In genomic region chr2:21141189-21141519, GRCm38 (mm10) we compare ENCODE assay signal across 9 mouse cellular contexts.
DNase-seq lines count a peak whose midpoint lies in the region; ATAC-seq and TF ChIP-seq lines count a peak whose summit lies in the region.
"Had no signal": no experiment of that assay in that cellular context is flagged by ENCODE, and none has a peak within 500 bp of the region (broad histone marks: within the 10 kb centered on the region; RNA-seq: fewer than 3 reads in every experiment).

No protein-coding gene starts in this region.

- ATAC-seq in embryonic facial prominence, embryonic 11.5 days (replicated peaks; ENCODE audit: insufficient number of reproducible peaks, low FRiP score, low TSS enrichment, low read depth), result no peak
- ATAC-seq in hindbrain, embryonic 14.5 days (ENCODE audit: low FRiP score), result peak; percentile 9; the same call in 1 of the 2 replicates
- ATAC-seq in midbrain, embryonic 11.5 days (ENCODE audit: low FRiP score), result peak; percentile 38
- ATAC-seq: Patski had no signal

- intact Hi-C loops in left cerebral cortex, postnatal 14 days (cut with DNase I), result no loop called here

- DNase-seq in kidney, adult 2 months, result no peak
- DNase-seq in kidney, postnatal 4 days, result no peak
- no peak for DNase-seq in embryonic facial prominence, embryonic 11.5 days (ENCODE audit: low spot score)
- peak; percentile 27 for DNase-seq in hindbrain, embryonic 14.5 days (ENCODE audit: low spot score)
- DNase-seq in midbrain, embryonic 11.5 days (ENCODE audit: low spot score, missing footprints), result no peak
- no peak for DNase-seq in embryo, embryonic 11 days
- DNase-seq in embryo, embryonic 9.5 days (ENCODE audit: extremely low spot score), result no peak
- DNase-seq in left cerebral cortex, postnatal 14 days (ENCODE audit: low spot score in 2 of 2), result no peak

- H3K36me3 ChIP-seq in kidney, adult 2 months (ENCODE audit: control insufficient read depth, insufficient read depth, low read length), result no peaks in the 10 kb centered on the region
- H3K36me3 ChIP-seq in embryonic facial prominence, embryonic 11.5 days (replicated peaks; ENCODE audit: control insufficient read depth, insufficient read depth, low read depth, low read length), result no peaks in the 10 kb centered on the region
- H3K36me3 ChIP-seq in hindbrain, embryonic 14.5 days (replicated peaks; ENCODE audit: control insufficient read depth, insufficient read depth), result no peaks in the 10 kb centered on the region
- no peaks in the 10 kb centered on the region for H3K36me3 ChIP-seq in midbrain, embryonic 11.5 days (ENCODE audit: control insufficient read depth, insufficient read depth, low read length)

- no peaks in the 10 kb centered on the region for H3K27me3 ChIP-seq in kidney, adult 2 months (replicated peaks; ENCODE audit: control insufficient read depth, insufficient read depth, low read length)
- H3K27me3 ChIP-seq in embryonic facial prominence, embryonic 11.5 days (ENCODE audit: control insufficient read depth, insufficient read depth, low read length), result no peaks in the 10 kb centered on the region
- H3K27me3 ChIP-seq in hindbrain, embryonic 14.5 days (ENCODE audit: control insufficient read depth, insufficient read depth, low read length), result no peaks in the 10 kb centered on the region
- H3K27me3 ChIP-seq in midbrain, embryonic 11.5 days (ENCODE audit: control insufficient read depth, insufficient read depth, low read length), result no peaks in the 10 kb centered on the region
- H3K27me3 ChIP-seq: Patski had no signal

- TF ChIP-seq POLR2A in kidney, adult 2 months (IDR thresholded peaks at IDR 0.05; ENCODE audit: low read depth, low read length), result no peak

- WGBS in kidney, adult 2 months, result 20% methylated on average over 7 of the region's 7 CpGs
- WGBS in embryonic facial prominence, embryonic 11.5 days, result 13% methylated on average over 7 of the region's 7 CpGs
- WGBS in hindbrain, embryonic 14.5 days, result 12% methylated on average over 7 of the region's 7 CpGs
- 11% methylated on average over 7 of the region's 7 CpGs for WGBS in midbrain, embryonic 11.5 days

- H3K9ac ChIP-seq in embryonic facial prominence, embryonic 11.5 days (replicated peaks; ENCODE audit: low read length), result peak overlapping the region; percentile 67
- H3K9ac ChIP-seq in hindbrain, embryonic 14.5 days, result peak overlapping the region; percentile 85
- H3K9ac ChIP-seq in midbrain, embryonic 11.5 days (ENCODE audit: low read length), result peak overlapping the region; percentile 88

- TF ChIP-seq CTCF in kidney, adult 2 months (conservative IDR thresholded peaks at IDR 0.05; ENCODE audit: insufficient read depth, insufficient read length, low read depth, low read length), result no peak

- H3K27ac ChIP-seq in kidney, adult 2 months (ENCODE audit: insufficient read depth, low read depth, low read length), result no peak overlapping the region
- no peak overlapping the region for H3K27ac ChIP-seq in embryonic facial prominence, embryonic 11.5 days (replicated peaks; ENCODE audit: low read depth, low read length)
- H3K27ac ChIP-seq in hindbrain, embryonic 14.5 days, result peak overlapping the region; percentile 96
- peak overlapping the region; percentile 88 for H3K27ac ChIP-seq in midbrain, embryonic 11.5 days (ENCODE audit: low read depth, low read length)

- peak overlapping the region; percentile 56 for H3K4me3 ChIP-seq in kidney, adult 2 months (ENCODE audit: insufficient read depth, low read depth, low read length)
- peak overlapping the region; percentile 39; the same call in 1 of the 2 replicates for H3K4me3 ChIP-seq in embryonic facial prominence, embryonic 11.5 days (ENCODE audit: low read depth, low read length)
- H3K4me3 ChIP-seq in hindbrain, embryonic 14.5 days (replicated peaks; ENCODE audit: low read length), result peak overlapping the region; percentile 58
- peak overlapping the region; percentile 51 for H3K4me3 ChIP-seq in midbrain, embryonic 11.5 days (ENCODE audit: low read depth, low read length)

- H3K9me3 ChIP-seq in embryonic facial prominence, embryonic 11.5 days (replicated peaks; ENCODE audit: control insufficient read depth, low read length), result peaks cover 3% of the 10 kb centered on the region; the same call in 1 of the 2 replicates
- H3K9me3 ChIP-seq in hindbrain, embryonic 14.5 days (ENCODE audit: control insufficient read depth, low read length), result peaks cover 12% of the 10 kb centered on the region; the same call in 1 of the 2 replicates
- H3K9me3 ChIP-seq in midbrain, embryonic 11.5 days (ENCODE audit: control insufficient read depth, low read length), result peaks cover 9% of the 10 kb centered on the region; the same call in 1 of the 2 replicates

- peak overlapping the region; percentile 75 for H3K4me2 ChIP-seq in embryonic facial prominence, embryonic 11.5 days (ENCODE audit: low read depth, low read length)
- peak overlapping the region; percentile 94 for H3K4me2 ChIP-seq in hindbrain, embryonic 14.5 days (replicated peaks)
- H3K4me2 ChIP-seq in midbrain, embryonic 11.5 days, result peak overlapping the region; percentile 95

- no peaks in the 10 kb centered on the region for H3K4me1 ChIP-seq in kidney, adult 2 months (ENCODE audit: control insufficient read depth, insufficient read depth, low read length)
- H3K4me1 ChIP-seq in embryonic facial prominence, embryonic 11.5 days (ENCODE audit: control insufficient read depth, insufficient read depth, low read length), result no peaks in the 10 kb centered on the region
- peaks cover 10% of the 10 kb centered on the region for H3K4me1 ChIP-seq in hindbrain, embryonic 14.5 days (replicated peaks; ENCODE audit: control insufficient read depth, insufficient read depth, low read length)
- peaks cover 8% of the 10 kb centered on the region for H3K4me1 ChIP-seq in midbrain, embryonic 11.5 days (ENCODE audit: control insufficient read depth, insufficient read depth, low read length)

Comparison
In these comparisons a context has a peak if more than half of its experiments do, and no peak if none do; other contexts are left out.
1. H3K27ac ChIP-seq: peak in hindbrain, embryonic 14.5 days (single experiment) and midbrain, embryonic 11.5 days (single experiment); none in kidney, adult 2 months (single experiment) and embryonic facial prominence, embryonic 11.5 days (single experiment).
2. Peak in every context shown above with its lines, with median percentiles within 50 percentile points of each other: H3K4me3 ChIP-seq, H3K4me2 ChIP-seq and H3K9ac ChIP-seq.